Mouse (Mus musculus) heart, postnatal 0 days (tissue): ENCODE data around the gene Lasp1. TPM values are rescaled to one million over a fixed set of nuclear protein-coding genes. Genes with fewer than 3 reads are reported as not detected.
"Not testable (repeated sequence)": the region's sequence is repeated elsewhere in the genome, so short reads cannot be mapped to it uniquely, and the experiment has no call there.

ENCODE experiments used
- ATAC-seq: fragments of 200-750 bp; cut with Nextera tagmentation; 2 replicates; pipeline ENCODE4 v1.8.0; 2017; ENCODE audit warnings: low read depth, moderate number of reproducible peaks, moderate library complexity; ENCODE audit not compliant: insufficient read depth
- DNase-seq: peaks from one replicate; pipeline ENCODE4 v3.0.0-alpha.2; 2016; ENCODE audit warnings: low spot score
- H3K27ac ChIP-seq: fragments of 300-500 bp; sonication (generic); 2 replicates; pipeline ENCODE4 v1.5.1; 2014; ENCODE audit warnings: low read depth, mild to moderate bottlenecking
- H3K27me3 ChIP-seq: fragments of 300-500 bp; sonication (generic); 2 replicates; pipeline ENCODE4 v1.6.1; 2014; ENCODE audit warnings: low read length, mixed read lengths; ENCODE audit not compliant: control insufficient read depth, insufficient read depth
- H3K36me3 ChIP-seq: fragments of 300-500 bp; sonication (generic); replicated peaks from 2 replicates; pipeline ENCODE4 v1.6.1; 2014; ENCODE audit warnings: low read length, mixed read lengths; ENCODE audit not compliant: control insufficient read depth, insufficient read depth
- H3K4me1 ChIP-seq: fragments of 300-500 bp; sonication (generic); 2 replicates; pipeline ENCODE4 v1.6.1; 2014; ENCODE audit warnings: antibody characterized with exemption; ENCODE audit not compliant: control insufficient read depth, insufficient read depth
- H3K4me2 ChIP-seq: fragments of 300-500 bp; sonication (generic); 2 replicates; pipeline ENCODE4 v1.6.1; 2014; ENCODE audit warnings: low read depth, mild to moderate bottlenecking, low read length, moderate library complexity
- H3K4me3 ChIP-seq: fragments of 300-500 bp; sonication (generic); 2 replicates; pipeline ENCODE4 v1.5.1; 2014; ENCODE audit warnings: low read depth, low read length
- H3K9ac ChIP-seq: fragments of 300-500 bp; sonication (generic); replicated peaks from 2 replicates; pipeline ENCODE4 v1.6.1; 2014; ENCODE audit warnings: low read depth, low read length, mixed read lengths
- H3K9me3 ChIP-seq: fragments of 300-500 bp; sonication (generic); replicated peaks from 2 replicates; pipeline ENCODE4 v1.6.1; 2016; ENCODE audit warnings: low read length; ENCODE audit not compliant: control insufficient read depth
- CTCF ChIP-seq: IDR thresholded peaks from 2 replicates; pipeline ENCODE4 v1.5.1; 2016; ENCODE audit warnings: antibody characterized with exemption, control low read depth, low read depth
- EP300 ChIP-seq: IDR thresholded peaks from 2 replicates; pipeline ENCODE4 v1.6.1; 2016; ENCODE audit warnings: antibody characterized with exemption, low read depth
- WGBS: fragments of 180-500 bp; shearing (Covaris S2); extraction: QIAGEN DNeasy Blood & Tissue Kit; methylation state at CpG from one replicate; pipeline ENCODE4 v1.1.7; 2014; 5-methylcytosine and 5-hydroxymethylcytosine counted together
- polyA plus RNA-seq: library from polyadenylated mRNA; unstranded; fragments of >200 nt; fragmentation: Nextera tagmentation; extraction: Ambion mirVana; gene quantifications from 2 replicates; pipeline ENCODE4 v1.2.1, GENCODE M21; 2015
- total RNA-seq: library from RNA; depleted of rRNA; stranded (reverse); fragments of >200 nt; gene quantifications from 2 replicates; pipeline ENCODE4 v1.2.3, GENCODE M21; 2014; ENCODE audit warnings: low replicate concordance

Gene Lasp1
- total and polyA plus RNA-seq, 2 experiments from 2014 or later, result 27.8 to 45.7 TPM

GRCm38 (mm10) chr11:97851601-97852000 lies 52.8 kb downstream of the Lasp1 start:
- H3K4me3 ChIP-seq, result no peak overlapping the region
- H3K36me3 ChIP-seq, result no peaks in the 10 kb centered on the region
- WGBS, result 83% methylated on average over 2 of the region's 2 CpGs
- H3K4me1 ChIP-seq, result no peaks in the 10 kb centered on the region
- no peaks in the 10 kb centered on the region for H3K27me3 ChIP-seq
- no peak overlapping the region for H3K4me2 ChIP-seq
- no peaks in the 10 kb centered on the region for H3K9me3 ChIP-seq
- no peak overlapping the region for H3K27ac ChIP-seq
- TF ChIP-seq EP300 (no peak), CTCF (no peak)
- no peak overlapping the region for H3K9ac ChIP-seq
- no peak for ATAC-seq
- no peak for DNase-seq

GRCm38 (mm10) chr11:97855473-97855872 lies 56.7 kb downstream of the Lasp1 start:
- no peaks in the 10 kb centered on the region for H3K9me3 ChIP-seq
- WGBS, result 76% methylated on average over 2 of the region's 2 CpGs

GRCm38 (mm10) chr11:97862148-97862547 lies 63.3 kb downstream of the Lasp1 start:
- no peak for TF ChIP-seq EP300
- TF ChIP-seq CTCF, result no peak
- Histone ChIP-seq H3K9me3 (no peaks in the 10 kb centered on the region), H3K4me2 (no peak overlapping the region), H3K27me3 (no peaks in the 10 kb centered on the region; the same call in 1 of the 2 replicates), H3K9ac (no peak overlapping the region), H3K36me3 (no peaks in the 10 kb centered on the region), H3K27ac (no peak overlapping the region), H3K4me3 (no peak overlapping the region), H3K4me1 (no peaks in the 10 kb centered on the region)
- 69% methylated on average over 2 of the region's 2 CpGs for WGBS
- ATAC-seq, result no peak
- DNase-seq, result no peak

More at GRCm38 (mm10) chr11:97855473-97855872, 56.7 kb downstream of the Lasp1 start:
- no peaks in the 10 kb centered on the region; the same call in 1 of the 2 replicates for H3K27me3 ChIP-seq
- H3K4me3 ChIP-seq, result no peak overlapping the region
- no peaks in the 10 kb centered on the region for H3K4me1 ChIP-seq
- ATAC-seq, result no peak
- no peak overlapping the region for H3K4me2 ChIP-seq
- H3K36me3 ChIP-seq, result no peaks in the 10 kb centered on the region
- TF ChIP-seq EP300 (no peak), CTCF (no peak)
- H3K27ac ChIP-seq, result no peak overlapping the region
- no peak for DNase-seq
- H3K9ac ChIP-seq, result no peak overlapping the region

- H3K27me3 ChIP-seq, result no peaks in the 10 kb centered on the region
- no peaks in the 10 kb centered on the region for H3K4me1 ChIP-seq
- ATAC-seq (no peak), DNase-seq (no peak)
- H3K9me3 ChIP-seq, result no peaks in the 10 kb centered on the region
- H3K9ac ChIP-seq, result no peak overlapping the region
- no peaks in the 10 kb centered on the region for H3K36me3 ChIP-seq
- H3K27ac ChIP-seq, result no peak overlapping the region
- WGBS, result 84% methylated on average over 5 of the region's 5 CpGs
- TF ChIP-seq EP300 (no peak), CTCF (no peak)
- no peak overlapping the region for H3K4me2 ChIP-seq
- H3K4me3 ChIP-seq, result no peak overlapping the region
These were observed 66.6 kb downstream of the Lasp1 start for GRCm38 (mm10) chr11:97865421-97865820.

GRCm38 (mm10) chr11:97866091-97866888 lies 67.5 kb downstream of the Lasp1 start:
- H3K4me1 ChIP-seq, result no peaks in the 10 kb centered on the region
- ATAC-seq (no peak), DNase-seq (no peak)
- WGBS, result 97% methylated on average over 3 of the region's 3 CpGs
- no peaks in the 10 kb centered on the region for H3K27me3 ChIP-seq
- H3K9me3 ChIP-seq, result no peaks in the 10 kb centered on the region
- no peak overlapping the region for H3K4me2 ChIP-seq
- no peak overlapping the region for H3K27ac ChIP-seq
- H3K4me3 ChIP-seq, result no peak overlapping the region
- H3K9ac ChIP-seq, result no peak overlapping the region
- TF ChIP-seq CTCF, result no peak
- TF ChIP-seq EP300, result no peak
- H3K36me3 ChIP-seq, result no peaks in the 10 kb centered on the region

GRCm38 (mm10) chr11:97867591-97867990 lies 68.8 kb downstream of the Lasp1 start:
- H3K27ac ChIP-seq, result no peak overlapping the region
- no peak overlapping the region for H3K4me2 ChIP-seq
- no peaks in the 10 kb centered on the region for H3K27me3 ChIP-seq
- H3K9me3 ChIP-seq, result no peaks in the 10 kb centered on the region
- no peak overlapping the region for H3K9ac ChIP-seq
- H3K36me3 ChIP-seq, result no peaks in the 10 kb centered on the region
- 90% methylated on average over 3 of the region's 3 CpGs for WGBS
- H3K4me1 ChIP-seq, result no peaks in the 10 kb centered on the region
- ATAC-seq (no peak), DNase-seq (no peak)
- TF ChIP-seq EP300, result no peak
- TF ChIP-seq CTCF, result no peak
- no peak overlapping the region for H3K4me3 ChIP-seq

- H3K27ac ChIP-seq, H3K27me3 ChIP-seq, H3K4me2 ChIP-seq, H3K4me1 ChIP-seq, ATAC-seq, DNase-seq, H3K36me3 ChIP-seq, H3K9ac ChIP-seq, H3K9me3 ChIP-seq, H3K4me3 ChIP-seq: not testable (repeated sequence)
- 83% methylated on average over 5 of the region's 5 CpGs for WGBS
These were observed 73.6 kb downstream of the Lasp1 start for GRCm38 (mm10) chr11:97872378-97872777.
